Mouse (Mus musculus) activated CD4-positive, CD25-positive, alpha-beta regulatory T cell, adult 9 weeks (primary cell): ENCODE results near the gene Gm10778. TPM values are rescaled to one million over a fixed set of nuclear protein-coding genes. Genes with fewer than 3 reads are reported as not detected.

Experiments
- polyA plus RNA-seq: library from polyadenylated mRNA; unstranded; fragments of 100-300 nt; shearing (Covaris generic); gene quantifications from one replicate; pipeline ENCODE4 v1.2.1, GENCODE M21; 2017

The Gm10778 gene
- polyA plus RNA-seq, result 10.4 TPM

GRCm38 (mm10) chr10:81648803-81649775 is at the start of gene Gm10778:
Gene Gm10778 (plus strand): TSS chr10:81649059.

GRCm38 (mm10) chr10:81600738-81601203 is 48.1 kb upstream of the Gm10778 start, which contains the start of gene Tle6:
Gene Tle6 (minus strand): TSS chr10:81601073.

DNA sequence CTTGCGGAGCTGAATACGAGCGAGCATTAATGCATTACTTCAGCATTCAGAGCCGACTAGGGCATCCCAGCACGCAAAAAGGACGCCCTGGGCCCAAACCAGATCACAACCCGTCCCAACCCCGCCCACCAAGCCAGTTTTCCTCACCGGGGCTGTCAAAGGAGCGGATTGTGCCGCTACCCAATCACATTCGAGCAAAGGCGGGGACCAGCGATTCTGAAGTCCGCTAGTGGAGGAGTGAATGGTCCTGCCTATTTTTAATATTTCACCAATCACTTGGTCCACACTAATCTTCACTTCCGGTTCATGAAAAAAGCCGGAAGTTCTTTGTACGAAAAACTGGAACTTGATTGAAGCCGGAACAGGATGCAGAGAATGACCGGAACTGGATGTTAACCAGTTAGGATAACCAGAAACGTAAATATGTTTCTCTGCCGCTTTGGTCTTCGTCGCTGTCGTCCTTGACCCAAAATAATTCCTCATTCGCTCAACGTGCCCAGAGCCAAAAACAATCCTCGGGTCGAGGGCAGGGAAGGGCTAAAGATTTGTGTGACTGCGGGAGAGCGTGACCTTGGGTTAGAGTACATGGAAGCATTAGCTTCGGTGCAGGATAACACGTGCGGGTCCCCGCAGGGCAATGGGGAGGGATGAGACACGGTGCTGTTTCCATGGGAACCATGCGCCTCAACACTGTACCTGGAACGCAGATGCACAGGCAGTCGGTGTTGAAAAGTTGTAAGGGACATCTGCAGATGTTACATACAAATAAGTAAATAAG is 42.7 kb upstream of the Gm10778 start, which contains the start of gene BC025920:
Gene BC025920, plus strand, starts transcription at position 297 of the 778 bp plus-strand sequence.

DNA sequence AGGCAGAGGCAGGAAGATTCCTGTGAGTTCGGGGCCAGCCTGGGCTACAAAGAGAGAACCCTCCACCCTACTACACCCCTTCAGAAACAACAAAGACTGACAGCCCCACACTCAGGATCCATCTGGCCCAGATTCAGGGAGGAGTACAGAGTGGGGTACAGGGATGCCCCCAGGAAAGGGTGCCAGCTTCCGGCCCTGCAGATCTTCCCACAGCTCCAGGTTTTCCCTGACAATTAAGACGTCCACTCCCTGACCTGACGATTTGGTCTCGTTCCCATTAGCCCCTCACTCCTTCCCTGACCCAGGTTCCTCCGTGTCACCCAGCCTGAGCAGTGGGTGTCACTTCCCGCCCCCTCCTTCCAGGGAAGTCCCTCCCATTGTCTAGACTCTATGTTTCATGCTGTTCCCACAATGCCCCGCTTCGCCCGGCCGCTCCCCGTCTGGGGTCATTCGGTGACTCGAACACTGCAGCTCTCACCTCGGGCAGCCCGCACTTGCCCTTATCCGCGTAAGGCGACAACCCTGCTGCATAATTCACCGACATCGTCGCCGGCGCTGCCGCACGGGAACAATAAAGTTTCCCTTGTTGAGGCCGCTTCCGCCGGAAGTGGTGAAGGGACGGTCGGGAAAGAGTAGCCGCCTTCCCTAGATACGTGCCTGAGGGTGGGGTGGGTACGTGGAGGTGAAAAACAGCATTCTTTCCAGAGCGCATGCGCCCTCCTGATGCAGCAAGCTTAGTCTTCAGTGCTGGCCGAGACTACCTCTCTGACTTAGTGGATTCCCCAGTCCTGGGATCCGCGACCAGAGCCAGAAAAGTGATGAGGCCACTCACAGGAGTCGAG is 21.6 kb upstream of the Gm10778 start, which contains the start of gene Sirt6:
Gene Sirt6, minus strand, starts transcription at position 804 of the 842 bp plus-strand sequence.

DNA sequence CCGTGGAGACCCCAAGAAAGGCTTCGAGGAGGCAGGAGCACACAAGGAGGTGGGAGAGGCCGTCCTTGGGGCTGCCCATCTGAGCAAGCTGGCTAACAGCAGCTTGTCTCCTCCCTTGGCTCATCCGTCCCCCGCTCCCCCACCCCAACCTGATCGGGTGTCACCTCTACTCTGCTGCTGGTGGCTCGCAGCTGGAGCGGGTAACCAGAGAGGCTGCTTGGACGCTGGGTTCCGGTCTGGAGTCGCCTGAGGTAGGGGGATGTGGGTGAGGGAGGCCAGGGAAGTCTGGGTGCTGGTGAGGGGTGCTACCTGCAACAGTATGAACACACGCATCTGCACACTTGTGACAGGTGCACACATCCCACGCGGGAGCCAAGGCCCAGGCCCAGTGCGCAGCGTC is 20.5 kb upstream of the Gm10778 start, which contains the start of gene Ankrd24:
Gene Ankrd24, plus strand, starts transcription at position 151 of the 400 bp plus-strand sequence.

GRCm38 (mm10) chr10:81704531-81705301 is 55.9 kb downstream of the Gm10778 start, which contains the start of gene Zfp433:
Gene Zfp433 (plus strand): TSS chr10:81704825.

Other genes with a start within 250 kb of the Gm10778 start
- 19.9 TPM for gene Nfic, start 193.4 kb upstream of the Gm10778 start, polyA plus RNA-seq
- 0.35 TPM for gene Celf5, start 166.3 kb upstream of the Gm10778 start, polyA plus RNA-seq
- 145 TPM for gene Ncln, start 152.7 kb upstream of the Gm10778 start, polyA plus RNA-seq
- 85.6 TPM for gene S1pr4, start 148.9 kb upstream of the Gm10778 start, polyA plus RNA-seq
- 40.0 TPM for gene Gna15, start 124.8 kb upstream of the Gm10778 start, polyA plus RNA-seq
- 6.5 TPM for gene Gna11, start 103.9 kb upstream of the Gm10778 start, polyA plus RNA-seq
- 154 TPM for gene Aes, start 89.6 kb upstream of the Gm10778 start, polyA plus RNA-seq
- gene Tle2, start 74.5 kb upstream of the Gm10778 start, polyA plus RNA-seq, result 2.7 TPM
- 1.1 TPM for gene Tle6, start 48.0 kb upstream of the Gm10778 start, polyA plus RNA-seq
- 2.1 TPM for gene BC025920, start 42.8 kb upstream of the Gm10778 start, polyA plus RNA-seq
- gene Sirt6, start 21.3 kb upstream of the Gm10778 start, polyA plus RNA-seq, result 23.6 TPM
- gene Ankrd24, start 20.5 kb upstream of the Gm10778 start, polyA plus RNA-seq, result 2.4 TPM
- 21.2 TPM for gene Zfp433, start 55.8 kb downstream of the Gm10778 start, polyA plus RNA-seq
- gene Gm3055, start 122.1 kb downstream of the Gm10778 start, polyA plus RNA-seq, result 8.8 TPM
- 7.4 TPM for gene Gm4767, start 163.1 kb downstream of the Gm10778 start, polyA plus RNA-seq
- gene Gm32687, start 214.9 kb downstream of the Gm10778 start, polyA plus RNA-seq, result 11.7 TPM